Mouse (Mus musculus) MEL (cell line): Measurements from ENCODE around the gene a. TPM values are rescaled to one million over a fixed set of nuclear protein-coding genes. Genes with fewer than 3 reads are reported as not detected.

Source experiments
- DNase-seq: peaks from one replicate; pipeline ENCODE4 v3.0.0; 2011; ENCODE audit warnings: low read depth, low spot score
- H3K27ac ChIP-seq: 2 replicates; pipeline ENCODE4 v1.5.1; 2012; ENCODE audit warnings: low read depth, mild to moderate bottlenecking, control low read depth, low read length, moderate library complexity; ENCODE audit not compliant: control insufficient read depth
- H3K27me3 ChIP-seq, 2 experiments: fragments of 150-350 bp in 1 of 2; sonication (generic) in 1 of 2; 2 replicates each; pipeline ENCODE4 v1.6.1; 2012; ENCODE audit warnings: low read length in 2 of 2, mild to moderate bottlenecking in 2 of 2, improper control_type of control experiment in 1 of 2, moderate library complexity in 1 of 2; ENCODE audit not compliant: insufficient read depth in 2 of 2, control insufficient read depth in 1 of 2
- H3K36me3 ChIP-seq, 2 experiments: 2 replicates each; pipeline ENCODE4 v1.6.1; 2012 to 2014; ENCODE audit warnings: low read length in 2 of 2, improper control_type of control experiment in 1 of 2, inconsistent platforms in 1 of 2, mild to moderate bottlenecking in 1 of 2; ENCODE audit not compliant: insufficient read depth in 2 of 2, control insufficient read depth in 1 of 2
- H3K4me1 ChIP-seq, 2 experiments: fragments of 150-350 bp in 1 of 2; sonication (generic) in 1 of 2; 2 replicates each; pipeline ENCODE4 v1.6.1; 2012; ENCODE audit warnings: low read length in 2 of 2, improper control_type of control experiment in 1 of 2, mild to moderate bottlenecking in 1 of 2; ENCODE audit not compliant: insufficient read depth in 2 of 2, control insufficient read depth in 1 of 2
- H3K4me3 ChIP-seq, 2 experiments: fragments of 150-350 bp in 1 of 2; sonication (generic) in 1 of 2; 2 replicates each; pipeline ENCODE4 v1.5.1; 2012; ENCODE audit warnings: low read depth in 2 of 2, low read length in 2 of 2, mild to moderate bottlenecking in 2 of 2, moderate library complexity in 2 of 2, control low read depth in 1 of 2, improper control_type of control experiment in 1 of 2; ENCODE audit not compliant: control insufficient read depth in 1 of 2, insufficient read depth in 1 of 2
- H3K79me2 ChIP-seq: 2 replicates; pipeline ENCODE4 v1.6.1; 2012; ENCODE audit warnings: mild to moderate bottlenecking, low read length, moderate library complexity; ENCODE audit not compliant: control insufficient read depth, poor library complexity, insufficient read depth
- H3K9ac ChIP-seq: 2 replicates; pipeline ENCODE4 v1.6.1; 2012; ENCODE audit warnings: low read depth, mild to moderate bottlenecking, control low read depth, low read length, moderate library complexity; ENCODE audit not compliant: control insufficient read depth, poor library complexity, severe bottlenecking
- H3K9me3 ChIP-seq: fragments of 150-350 bp; sonication (generic); replicated peaks from 2 replicates; pipeline ENCODE4 v1.6.1; 2012; ENCODE audit warnings: mild to moderate bottlenecking, low read length, improper control_type of control experiment, moderate library complexity; ENCODE audit not compliant: insufficient read depth
- BHLHE40 ChIP-seq: IDR thresholded peaks from 2 replicates; pipeline ENCODE4 v1.6.1; 2012; ENCODE audit warnings: low read depth, mild to moderate bottlenecking, inconsistent platforms, low read length, improper control_type of control experiment, borderline replicate concordance
- CTCF ChIP-seq, 3 experiments: IDR thresholded peaks in 2 of 3; conservative IDR thresholded peaks in 1 of 3; 2 replicates each; pipeline ENCODE4 v1.5.1; 2011 to 2012; ENCODE audit warnings: low read length in 3 of 3, low read depth in 2 of 3, mild to moderate bottlenecking in 2 of 3, improper control_type of control experiment in 1 of 3, inconsistent platforms in 1 of 3, mixed read lengths in 1 of 3, moderate library complexity in 1 of 3; ENCODE audit not compliant: control insufficient read depth in 1 of 3, insufficient read depth in 1 of 3, poor library complexity in 1 of 3, severe bottlenecking in 1 of 3
- E2F4 ChIP-seq: IDR thresholded peaks from 2 replicates; pipeline ENCODE4 v1.6.1; 2011; ENCODE audit warnings: low read depth, low read length, improper control_type of control experiment, borderline replicate concordance
- ETS1 ChIP-seq: IDR thresholded peaks from 2 replicates; pipeline ENCODE4 v1.6.1; 2012; ENCODE audit warnings: low read depth, mild to moderate bottlenecking, inconsistent platforms, low read length, improper control_type of control experiment, moderate library complexity
- JUND ChIP-seq: IDR thresholded peaks from 2 replicates; pipeline ENCODE4 v1.6.1; 2011; ENCODE audit warnings: low read depth, mild to moderate bottlenecking, improper control_type of control experiment, low read length
- KAT2A ChIP-seq: conservative IDR thresholded peaks from 2 replicates; pipeline ENCODE4 v1.6.1; 2012; ENCODE audit warnings: low read depth, low read length, improper control_type of control experiment, inconsistent platforms
- MXI1 ChIP-seq: IDR thresholded peaks from 2 replicates; pipeline ENCODE4 v1.6.1; 2011; ENCODE audit warnings: mild to moderate bottlenecking, low read depth, low read length, improper control_type of control experiment
- NRF1 ChIP-seq: IDR thresholded peaks from 2 replicates; pipeline ENCODE4 v1.6.1; 2014; ENCODE audit warnings: low read depth, mild to moderate bottlenecking, inconsistent platforms, low read length, improper control_type of control experiment, moderate library complexity; ENCODE audit not compliant: poor library complexity, insufficient read depth, severe bottlenecking
- POLR2A ChIP-seq, 2 experiments: IDR thresholded peaks; 2 replicates each; pipeline ENCODE4 v1.6.1; 2011 to 2012; ENCODE audit warnings: low read length in 2 of 2, mild to moderate bottlenecking in 2 of 2, control low read depth in 1 of 2, improper control_type of control experiment in 1 of 2, low read depth in 1 of 2, moderate library complexity in 1 of 2; ENCODE audit not compliant: control insufficient read depth in 1 of 2, insufficient read depth in 1 of 2, poor library complexity in 1 of 2
- RAD21 ChIP-seq: IDR thresholded peaks from 2 replicates; pipeline ENCODE4 v1.6.1; 2011; ENCODE audit warnings: mild to moderate bottlenecking, low read depth, low read length, improper control_type of control experiment
- RCOR1 ChIP-seq: IDR thresholded peaks from 2 replicates; pipeline ENCODE4 v1.6.1; 2012; ENCODE audit warnings: low read depth, mild to moderate bottlenecking, inconsistent platforms, low read length, improper control_type of control experiment
- SMC3 ChIP-seq: IDR thresholded peaks from 2 replicates; pipeline ENCODE4 v1.6.1; 2011; ENCODE audit warnings: low read depth, low read length, improper control_type of control experiment
- TCF12 ChIP-seq: IDR thresholded peaks from 2 replicates; pipeline ENCODE4 v1.6.1; 2014; ENCODE audit warnings: low read depth, mild to moderate bottlenecking, inconsistent platforms, low read length, improper control_type of control experiment, moderate library complexity
- ZNF384 ChIP-seq: IDR thresholded peaks from 2 replicates; pipeline ENCODE4 v1.6.1; 2012; ENCODE audit warnings: low read depth, mild to moderate bottlenecking, inconsistent platforms, low read length, improper control_type of control experiment
- polyA plus RNA-seq, 2 experiments: library from polyadenylated mRNA; stranded (reverse) in 1 of 2; unstranded in 1 of 2; fragments of >175 nt in 1 of 2; fragments of >200 nt in 1 of 2; gene quantifications; 2 replicates each; pipeline versions ENCODE4 v1.2.1 to v1.2.4; 2012; ENCODE audit warnings: low replicate concordance in 2 of 2, low read depth in 1 of 2; ENCODE audit not compliant: insufficient read length in 2 of 2, insufficient read depth in 1 of 2, missing spikeins in 1 of 2
- total RNA-seq: library from RNA; depleted of rRNA; stranded (reverse); fragments of 300-350 nt; gene quantifications from 2 replicates; pipeline ENCODE4 v1.2.3, GENCODE M21; 2012

Gene a
- total and polyA plus RNA-seq, 3 experiments: not detected

- peaks cover 67% of the 10 kb centered on the region for H3K79me2 ChIP-seq
- DNase-seq: peak; percentile 40
- H3K4me3 ChIP-seq: no peak overlapping the region
- H3K27me3 ChIP-seq: no peaks in the 10 kb centered on the region
- no peaks in the 10 kb centered on the region; a peak in 3 of 4 replicates for H3K4me1 ChIP-seq
- H3K9me3 ChIP-seq: no peaks in the 10 kb centered on the region
- H3K36me3 ChIP-seq: peaks cover 3 to 21% of the 10 kb centered on the region in 2 experiments; a peak in 3 of 4 replicates
- peak; percentile 73 for TF ChIP-seq RCOR1
- TF ChIP-seq CTCF (IDR thresholded peaks at IDR 0.05 in 2 of 3, conservative IDR thresholded peaks at IDR 0.05 in 1 of 3; ENCODE audit: control insufficient read depth in 1 of 3, insufficient read depth in 1 of 3, low read depth in 2 of 3, low read length in 3 of 3, poor library complexity in 1 of 3, severe bottlenecking in 1 of 3): peak; percentile 33 to 62 (median 55); a peak in 5 of 6 replicates
- no peak for TF ChIP-seq POLR2A (IDR thresholded peaks at IDR 0.05; ENCODE audit: control insufficient read depth in 1 of 2, insufficient read depth in 1 of 2, low read depth in 1 of 2, low read length in 2 of 2, poor library complexity in 1 of 2)
- TF ChIP-seq SMC3: peak; percentile 46
- peak; percentile 1 for TF ChIP-seq RAD21
- TF ChIP-seq TCF12: no peak
- no peak overlapping the region for H3K9ac ChIP-seq
- H3K27ac ChIP-seq: no peak overlapping the region
These were observed 26.6 kb downstream of the a start for GRCm38 (mm10) chr2:154817788-154818187.

- H3K27ac ChIP-seq: no peak overlapping the region
- H3K27me3 ChIP-seq: no peaks in the 10 kb centered on the region
- H3K4me3 ChIP-seq: no peak overlapping the region
- H3K4me1 ChIP-seq: no peaks in the 10 kb centered on the region; a peak in 3 of 4 replicates
- H3K9ac ChIP-seq: no peak overlapping the region
- TF ChIP-seq JUND (no peak), RAD21 (no peak), MXI1 (no peak), NRF1 (no peak), RCOR1 (no peak), BHLHE40 (no peak), POLR2A (IDR thresholded peaks at IDR 0.05; ENCODE audit: control insufficient read depth in 1 of 2, insufficient read depth in 1 of 2, low read depth in 1 of 2, low read length in 2 of 2, poor library complexity in 1 of 2) (no peak), ETS1 (no peak), E2F4 (no peak), TCF12 (no peak)
- H3K36me3 ChIP-seq: peaks cover 3 to 21% of the 10 kb centered on the region in 2 experiments; a peak in 3 of 4 replicates
- no peak for DNase-seq
- H3K9me3 ChIP-seq: no peaks in the 10 kb centered on the region
- peaks cover 61% of the 10 kb centered on the region for H3K79me2 ChIP-seq
These were observed 27.4 kb downstream of the a start for GRCm38 (mm10) chr2:154818599-154818998.

- Histone ChIP-seq H3K9me3 (no peaks in the 10 kb centered on the region), H3K27me3 (no peaks in the 10 kb centered on the region), H3K9ac (no peak overlapping the region), H3K4me1 (no peaks in the 10 kb centered on the region; a peak in 3 of 4 replicates), H3K79me2 (peaks cover 53% of the 10 kb centered on the region), H3K4me3 (no peak overlapping the region), H3K27ac (no peak overlapping the region), H3K36me3 (peaks cover 3 to 21% of the 10 kb centered on the region in 2 experiments; a peak in 3 of 4 replicates)
- DNase-seq: no peak
- TF ChIP-seq POLR2A (IDR thresholded peaks at IDR 0.05; ENCODE audit: control insufficient read depth in 1 of 2, insufficient read depth in 1 of 2, low read depth in 1 of 2, low read length in 2 of 2, poor library complexity in 1 of 2) (no peak), KAT2A (no peak), ZNF384 (peak; percentile 62)
These were observed 29.1 kb downstream of the a start for GRCm38 (mm10) chr2:154820346-154820745.
